Mouse (Mus musculus) colon, adult 2 months (tissue): Measurements from ENCODE around the gene Clasp2. TPM values are rescaled to one million over a fixed set of nuclear protein-coding genes. Genes with fewer than 3 reads are reported as not detected.

Source experiments
- polyA plus RNA-seq: library from polyadenylated mRNA; depleted of rRNA; stranded (reverse); fragments of >200 nt; gene quantifications from 2 replicates; pipeline ENCODE4 v1.2.3, GENCODE M21; 2012; rRNA removed

Clasp2 gene
- polyA plus RNA-seq = 5.0 and 5.2 TPM in 2 replicates

DNA sequence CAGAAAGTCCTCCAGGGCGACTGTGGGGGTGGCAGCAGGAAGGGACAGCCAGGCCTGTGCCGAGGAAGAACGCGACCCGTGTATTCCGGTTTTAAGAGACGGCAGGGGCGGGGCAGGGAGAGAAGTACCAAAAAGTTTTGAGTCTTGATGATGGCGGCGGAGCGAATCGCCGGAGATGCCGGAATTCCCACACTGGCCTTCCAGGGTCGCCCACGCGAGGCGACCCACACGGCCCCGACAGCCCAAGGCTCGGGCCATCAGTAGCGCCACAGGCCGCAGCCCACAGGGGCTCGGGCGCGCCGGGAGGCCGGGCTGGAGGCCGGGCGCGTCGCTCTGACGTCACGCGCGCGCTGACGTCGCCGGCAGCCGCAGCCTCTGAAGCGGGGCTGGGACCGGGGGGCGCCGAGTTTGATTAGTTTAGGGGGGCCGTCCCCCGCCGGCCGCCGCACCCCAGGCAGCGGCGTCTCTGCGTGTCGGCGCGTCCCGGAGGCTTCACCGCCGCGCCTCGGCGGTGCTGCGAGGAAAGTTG, at the start of gene Clasp2:
Clasp2 (plus strand) TSS at position 366 of the 529 bp plus-strand sequence.

DNA sequence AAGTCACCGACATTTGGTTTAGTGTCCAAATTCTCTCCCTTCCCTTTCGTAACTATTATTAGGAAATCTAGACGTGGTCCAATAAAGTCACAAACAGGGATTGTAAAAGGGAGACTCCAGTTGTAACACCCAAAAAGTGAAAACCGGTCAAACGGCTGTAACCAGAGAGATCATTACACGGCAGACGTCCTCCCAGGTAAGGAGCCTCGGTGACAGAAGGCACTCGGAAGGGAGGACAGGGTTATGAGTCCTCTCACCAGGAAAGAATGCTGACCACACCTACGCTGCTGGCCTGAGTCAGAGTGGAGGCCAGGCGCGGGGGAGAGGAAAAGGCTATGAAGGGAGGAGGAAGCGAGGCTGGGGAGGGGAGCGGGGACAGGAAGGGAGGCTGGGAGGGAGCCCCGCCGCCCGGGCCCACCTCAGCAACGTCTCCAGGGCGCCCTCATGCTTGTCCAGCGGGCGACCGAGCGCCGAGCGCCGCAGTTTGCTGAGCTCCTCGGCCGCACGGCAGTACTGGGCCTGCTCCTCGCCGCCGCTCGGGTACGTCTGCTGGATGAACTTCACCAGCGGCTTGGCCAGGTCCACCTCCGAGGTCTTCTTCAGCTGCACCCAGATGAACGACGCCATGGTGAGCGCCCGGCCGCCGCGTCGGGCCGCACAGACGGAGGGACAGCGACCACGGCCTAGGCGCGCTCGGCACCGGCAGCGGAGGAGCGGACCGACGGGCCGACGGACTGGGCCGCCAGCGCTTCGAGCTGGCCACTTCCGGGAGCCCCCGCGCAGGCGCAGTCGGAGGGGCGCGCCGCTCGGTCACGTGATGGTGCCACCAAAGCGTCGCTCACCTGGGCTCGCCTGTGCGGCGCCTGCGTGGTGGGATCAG, 33.6 kb upstream of the Clasp2 start, which contains the start of gene Pdcd6ip:
Pdcd6ip (minus strand) TSS at position 779 of the 880 bp plus-strand sequence.

DNA sequence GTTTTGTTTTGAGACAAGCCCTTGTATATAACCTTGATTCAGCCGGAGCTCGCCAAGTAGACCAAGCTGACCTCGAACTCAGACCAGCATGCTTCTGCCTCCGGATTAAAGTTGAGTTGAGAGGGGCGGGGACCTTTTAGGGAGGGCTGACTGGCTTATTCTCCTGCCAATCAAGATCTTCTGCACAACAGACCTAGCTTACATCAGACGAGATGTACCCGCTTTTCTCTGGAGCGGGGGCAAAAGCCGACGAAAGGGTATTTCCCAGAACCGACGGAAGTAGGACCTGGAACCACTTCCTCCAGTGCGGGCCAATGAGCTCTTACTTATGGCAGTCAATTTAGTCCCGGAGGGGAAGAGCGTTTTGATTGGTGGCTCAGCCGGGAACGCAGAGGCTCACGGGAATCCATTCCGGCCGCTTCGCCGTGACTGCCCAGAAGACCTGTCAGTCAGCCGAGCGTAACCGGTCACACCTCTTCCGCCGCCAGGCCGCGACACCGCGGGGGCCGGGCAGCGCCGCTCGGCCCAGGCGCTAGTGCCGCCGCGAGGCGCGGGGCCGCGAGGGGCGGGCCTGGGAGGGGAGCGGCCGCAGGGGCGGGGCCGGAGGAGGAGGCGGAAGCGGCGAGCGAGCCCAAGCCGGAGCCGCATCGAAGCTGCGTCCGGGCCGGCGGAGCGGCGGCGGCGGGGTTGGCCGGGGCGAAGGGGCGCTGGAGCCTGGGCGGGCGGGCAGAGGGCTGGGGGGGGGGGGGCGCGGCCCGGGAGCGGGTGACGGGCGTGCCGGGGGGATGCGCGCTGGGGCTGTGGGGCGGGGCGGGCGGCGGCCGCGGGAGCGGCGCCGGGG, 189.5 kb downstream of the Clasp2 start, which contains the start of gene Ubp1:
Ubp1 (plus strand) TSS at position 401 of the 841 bp plus-strand sequence.

Other genes starting within 250 kb of the Clasp2 start
- 173 and 174 TPM in 2 replicates for gene Pdcd6ip, start 33.2 kb upstream of the Clasp2 start, polyA plus RNA-seq
- 32.6 and 38.0 TPM in 2 replicates for gene Ubp1, start 189.5 kb downstream of the Clasp2 start, polyA plus RNA-seq